Mouse (Mus musculus) heart, embryonic 12.5 days (tissue): ENCODE data around the gene Cfap126. TPM values are rescaled to one million over a fixed set of nuclear protein-coding genes. Genes with fewer than 3 reads are reported as not detected.
A peak's percentile ranks its signal among the peaks of the same experiment; 100 is the strongest.

Experiments used
- ATAC-seq: fragments of 200-750 bp; cut with Nextera tagmentation; 2 replicates; pipeline ENCODE4 v1.8.0; 2017; ENCODE audit warnings: moderate TSS enrichment, moderate library complexity; ENCODE audit not compliant: insufficient number of reproducible peaks, low FRiP score
- H3K27ac ChIP-seq: fragments of 300-500 bp; sonication (generic); 2 replicates; pipeline ENCODE4 v1.5.1; 2016; ENCODE audit warnings: mild to moderate bottlenecking, moderate library complexity; ENCODE audit not compliant: poor library complexity, severe bottlenecking
- H3K27me3 ChIP-seq: fragments of 300-500 bp; sonication (generic); replicated peaks from 2 replicates; pipeline ENCODE4 v1.6.1; 2016; ENCODE audit warnings: mild to moderate bottlenecking, moderate library complexity
- H3K36me3 ChIP-seq: fragments of 300-500 bp; sonication (generic); 2 replicates; pipeline ENCODE4 v1.6.1; 2016; ENCODE audit warnings: mild to moderate bottlenecking, moderate library complexity
- H3K4me1 ChIP-seq: fragments of 300-500 bp; sonication (generic); replicated peaks from 2 replicates; pipeline ENCODE4 v1.6.1; 2016; ENCODE audit warnings: mild to moderate bottlenecking
- H3K4me2 ChIP-seq: fragments of 300-500 bp; sonication (generic); 2 replicates; pipeline ENCODE4 v1.6.1; 2016; ENCODE audit warnings: mild to moderate bottlenecking, moderate library complexity
- H3K4me3 ChIP-seq: fragments of 300-500 bp; sonication (generic); 2 replicates; pipeline ENCODE4 v1.5.1; 2016; ENCODE audit warnings: mild to moderate bottlenecking
- H3K9ac ChIP-seq: fragments of 300-500 bp; sonication (generic); 2 replicates; pipeline ENCODE4 v1.6.1; 2016; ENCODE audit warnings: mild to moderate bottlenecking, moderate library complexity
- H3K9me3 ChIP-seq: fragments of 300-500 bp; sonication (generic); replicated peaks from 2 replicates; pipeline ENCODE4 v1.6.1; 2016; ENCODE audit warnings: mild to moderate bottlenecking, moderate library complexity
- WGBS: fragments of 180-500 bp; shearing (Covaris S2); methylation state at CpG from one replicate; pipeline ENCODE4 v1.1.7; 2016; 5-methylcytosine and 5-hydroxymethylcytosine counted together
- microRNA-seq: library from miRNA; unstranded; fragments of <30 nt; microRNA quantifications from one replicate; pipeline ENCODE4, GENCODE M21; 2017
- polyA plus RNA-seq: library from polyadenylated mRNA; unstranded; fragments of >200 nt; fragmentation: Nextera tagmentation; extraction: Ambion mirVana; gene quantifications from 2 replicates; pipeline ENCODE4 v1.2.1, GENCODE M21; 2016

Cfap126 gene
- polyA plus RNA-seq, 1 experiment from 2014 or later = 3.5 TPM

DNA sequence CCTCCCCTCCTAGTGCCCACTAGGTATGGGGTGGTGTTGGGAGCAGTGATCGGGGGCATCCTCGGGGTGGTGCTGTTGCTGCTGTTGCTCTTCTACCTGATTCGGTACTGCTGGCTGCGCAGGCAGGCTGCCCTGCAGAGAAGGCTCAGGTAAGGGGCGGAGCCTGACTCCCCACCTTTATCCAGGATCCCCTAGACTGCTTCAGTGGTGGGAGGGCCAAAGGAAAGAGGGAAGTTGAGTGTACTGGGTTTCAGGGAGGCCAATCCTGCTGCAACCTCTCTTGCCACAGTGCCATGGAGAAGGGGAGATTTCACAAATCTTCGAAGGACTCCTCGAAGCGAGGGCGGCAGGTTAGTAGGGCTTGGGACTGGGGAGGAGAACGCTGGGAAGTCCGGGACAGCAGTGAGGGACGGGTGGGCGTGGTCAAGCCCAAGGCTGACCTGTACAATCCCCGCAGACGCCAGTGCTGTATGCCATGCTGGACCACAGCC lies 45.8 kb downstream of the Cfap126 start:
- 4% methylated on average over 15 of the region's 15 CpGs for WGBS
- H3K4me2 ChIP-seq = peak overlapping the region; percentile 63
- no peaks in the 10 kb centered on the region for H3K36me3 ChIP-seq
- no peaks in the 10 kb centered on the region for H3K9me3 ChIP-seq
- H3K4me1 ChIP-seq = peaks cover 15% of the 10 kb centered on the region; the same call in 1 of the 2 replicates
- no peak overlapping the region for H3K9ac ChIP-seq
- no peak overlapping the region for H3K27ac ChIP-seq
- H3K4me3 ChIP-seq = peak overlapping the region; percentile 34
- ATAC-seq = 0 out of 2 replicates have a peak, but pooled peaks have one; percentile 35
- H3K27me3 ChIP-seq = peaks cover 51% of the 10 kb centered on the region

DNA sequence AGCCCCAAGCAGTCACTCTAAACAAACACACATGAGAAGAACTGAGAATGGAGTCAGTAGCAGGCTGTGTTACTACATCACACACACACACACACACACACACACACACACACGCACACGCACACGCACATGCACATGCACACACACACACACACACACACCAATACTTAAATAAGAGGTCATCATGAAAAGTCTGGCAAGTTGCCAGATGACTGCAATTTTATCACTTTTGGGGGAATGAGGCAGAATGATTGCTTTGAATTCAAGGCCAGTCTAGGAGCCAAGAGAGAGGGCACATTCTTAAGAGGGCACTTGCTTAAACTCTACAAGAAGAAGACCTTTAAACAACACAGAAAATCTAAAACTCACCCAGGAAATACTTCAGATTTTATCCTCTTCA lies 48.8 kb downstream of the Cfap126 start:
- Histone ChIP-seq H3K4me1 (peaks cover 15% of the 10 kb centered on the region; the same call in 1 of the 2 replicates), H3K27me3 (peaks cover 31% of the 10 kb centered on the region), H3K9me3 (no peaks in the 10 kb centered on the region), H3K4me2 (no peak overlapping the region), H3K9ac (no peak overlapping the region), H3K36me3 (no peaks in the 10 kb centered on the region), H3K27ac (no peak overlapping the region), H3K4me3 (no peak overlapping the region)
- ATAC-seq = no peak
- WGBS = 84% methylated on average over 3 of the region's 3 CpGs

DNA sequence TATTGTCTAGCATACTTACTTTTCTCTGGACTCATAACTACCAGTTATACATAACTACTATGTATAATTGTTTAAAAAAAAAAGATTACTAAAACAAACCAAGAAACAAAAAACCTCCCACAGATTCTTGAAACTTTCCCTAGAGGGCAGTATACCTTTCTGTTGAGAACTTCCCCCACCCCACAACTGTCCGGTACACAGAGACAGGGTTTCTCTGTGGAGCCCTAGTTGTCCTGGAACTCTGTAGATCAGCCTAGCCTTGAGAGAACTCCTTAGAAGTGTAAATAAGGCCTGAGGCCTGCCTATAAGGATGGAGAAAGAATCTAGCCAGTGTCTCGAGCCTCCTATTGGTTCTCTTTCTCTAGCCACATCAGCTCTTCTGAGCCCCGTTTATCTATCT lies 50.5 kb downstream of the Cfap126 start:
- no peak overlapping the region for H3K9ac ChIP-seq
- WGBS = 20% methylated on average over 3 of the region's 3 CpGs

DNA sequence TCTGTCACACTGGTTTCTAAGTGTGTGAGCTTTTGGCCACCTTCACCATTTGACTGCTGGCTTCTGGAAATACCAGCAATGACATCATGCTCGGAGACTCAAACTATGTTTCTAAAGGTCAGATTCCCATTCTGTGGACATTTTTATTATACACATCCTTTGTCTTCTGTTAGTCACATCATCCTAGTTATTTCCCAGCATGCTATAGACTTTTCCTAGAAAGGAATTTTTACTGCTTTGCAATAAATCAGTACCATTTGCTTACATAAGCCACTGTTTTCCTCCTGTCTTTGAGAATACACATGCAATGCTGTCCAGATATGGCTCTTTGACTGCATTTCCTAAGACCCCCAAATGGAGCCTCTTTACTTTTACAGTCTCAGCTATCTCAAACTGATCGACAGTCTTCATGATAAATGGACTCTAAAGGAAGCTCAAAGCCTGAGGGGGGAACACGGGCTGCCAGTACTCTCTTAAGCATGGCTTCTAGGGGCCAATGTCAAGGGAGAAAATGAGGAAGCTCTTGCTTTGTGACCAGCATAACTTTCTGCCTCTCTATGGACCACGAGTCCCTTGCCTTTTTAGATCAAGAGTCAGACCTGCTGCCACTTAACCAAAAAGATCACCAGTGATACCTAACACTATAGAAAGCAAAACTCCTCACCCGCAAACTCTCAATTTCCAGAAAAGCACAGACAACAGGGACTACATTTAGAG lies 52.1 kb downstream of the Cfap126 start:
- WGBS = 56% methylated on average over 5 of the region's 5 CpGs
- H3K9ac ChIP-seq = no peak overlapping the region
- H3K27ac ChIP-seq = no peak overlapping the region
- H3K4me1 ChIP-seq = peaks cover 5% of the 10 kb centered on the region
- no peak for ATAC-seq
- no peaks in the 10 kb centered on the region for H3K9me3 ChIP-seq
- H3K4me2 ChIP-seq = no peak overlapping the region
- H3K36me3 ChIP-seq = no peaks in the 10 kb centered on the region
- peaks cover 4% of the 10 kb centered on the region; the same call in 1 of the 2 replicates for H3K27me3 ChIP-seq
- no peak overlapping the region for H3K4me3 ChIP-seq

More for the DNA sequence above, 50.5 kb downstream of the Cfap126 start:
- Histone ChIP-seq H3K9me3 (no peaks in the 10 kb centered on the region), H3K27me3 (peaks cover 16% of the 10 kb centered on the region), H3K4me2 (no peak overlapping the region; the same call in 1 of the 2 replicates), H3K27ac (no peak overlapping the region), H3K36me3 (no peaks in the 10 kb centered on the region), H3K4me1 (peaks cover 15% of the 10 kb centered on the region; the same call in 1 of the 2 replicates), H3K4me3 (no peak overlapping the region)
- no peak for ATAC-seq

DNA sequence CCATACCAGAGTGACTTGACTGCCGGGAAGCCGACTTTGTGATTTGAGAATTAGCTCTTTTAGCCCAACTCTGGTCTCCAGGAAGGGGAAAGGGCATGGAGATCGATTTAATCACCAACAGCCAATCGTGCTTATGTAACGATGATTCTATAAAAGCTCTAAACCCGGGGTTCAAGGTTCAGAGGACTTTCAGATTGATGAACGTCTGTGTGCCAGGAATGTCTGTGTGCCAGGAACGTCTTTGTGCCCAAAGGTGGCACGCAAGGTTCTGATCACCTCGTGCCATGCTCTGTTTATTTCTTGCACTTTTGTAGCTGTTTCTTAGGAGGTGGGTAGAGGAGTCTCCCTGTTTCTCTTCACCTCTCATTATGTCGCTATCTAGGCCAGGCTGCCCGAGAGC lies 55.2 kb downstream of the Cfap126 start:
- no peaks in the 10 kb centered on the region for H3K27me3 ChIP-seq
- 79% methylated on average over 12 of the region's 12 CpGs for WGBS
- H3K9me3 ChIP-seq = no peaks in the 10 kb centered on the region
- ATAC-seq = no peak
- H3K4me3 ChIP-seq = no peak overlapping the region
- H3K4me2 ChIP-seq = no peak overlapping the region
- H3K27ac ChIP-seq = no peak overlapping the region
- H3K4me1 ChIP-seq = peaks cover 16% of the 10 kb centered on the region
- peaks cover 2% of the 10 kb centered on the region; the same call in 1 of the 2 replicates for H3K36me3 ChIP-seq
- no peak overlapping the region for H3K9ac ChIP-seq

DNA sequence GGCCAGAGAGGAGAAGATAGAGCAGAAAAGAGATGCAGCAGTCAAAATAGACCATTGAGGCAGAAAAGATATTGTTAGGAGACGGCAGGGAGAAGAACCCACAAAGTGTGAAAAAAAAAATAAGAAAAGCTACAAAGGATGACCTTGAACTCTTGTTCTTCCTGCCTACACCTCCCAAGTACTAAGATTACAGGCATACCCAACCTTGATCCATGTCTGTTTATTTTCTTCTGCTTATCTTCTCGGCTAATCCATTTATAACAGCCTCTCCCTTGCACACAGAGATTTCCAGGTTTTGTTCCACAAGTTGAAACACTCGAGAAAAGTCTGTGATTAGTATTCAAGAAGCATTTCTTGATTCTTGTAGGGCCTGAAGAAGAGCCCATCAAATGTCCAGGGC lies 56.2 kb downstream of the Cfap126 start:
- H3K9me3 ChIP-seq = no peaks in the 10 kb centered on the region
- peaks cover 25% of the 10 kb centered on the region for H3K4me1 ChIP-seq
- H3K9ac ChIP-seq = no peak overlapping the region
- no peak overlapping the region for H3K4me2 ChIP-seq
- no peaks in the 10 kb centered on the region for H3K27me3 ChIP-seq
- no peak overlapping the region for H3K4me3 ChIP-seq
- no peak for ATAC-seq
- 40% methylated on average over 3 of the region's 3 CpGs for WGBS
- H3K36me3 ChIP-seq = peaks cover 3% of the 10 kb centered on the region; the same call in 1 of the 2 replicates
- H3K27ac ChIP-seq = no peak overlapping the region

DNA sequence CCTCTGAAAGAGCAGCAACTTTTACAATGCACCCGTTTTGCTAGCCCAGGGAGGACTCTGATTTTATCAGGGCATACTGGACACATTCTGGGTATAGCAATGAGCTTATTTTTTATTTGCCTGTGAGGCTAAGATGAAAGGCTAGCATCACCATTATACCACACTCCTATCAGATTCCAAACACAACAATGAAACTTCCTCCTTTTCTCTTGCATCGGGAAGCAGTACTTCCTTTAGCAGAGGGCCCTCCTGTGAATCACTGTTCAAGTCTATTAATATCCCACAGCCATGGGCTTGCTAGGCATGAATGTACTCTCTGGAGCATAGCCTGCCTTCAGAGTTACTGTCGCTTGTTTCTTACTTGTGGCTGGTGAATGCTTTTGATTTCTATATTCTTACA lies 57.4 kb downstream of the Cfap126 start:
- peak; percentile 55; the same call in 1 of the 2 replicates for ATAC-seq
- H3K9me3 ChIP-seq = no peaks in the 10 kb centered on the region
- H3K27ac ChIP-seq = peak overlapping the region; percentile 77
- H3K9ac ChIP-seq = no peak overlapping the region
- no peaks in the 10 kb centered on the region for H3K27me3 ChIP-seq
- peak overlapping the region; percentile 1; the same call in 1 of the 2 replicates for H3K4me2 ChIP-seq
- H3K4me3 ChIP-seq = no peak overlapping the region
- H3K36me3 ChIP-seq = peaks cover 3% of the 10 kb centered on the region; the same call in 1 of the 2 replicates
- 28% methylated on average over 3 of the region's 3 CpGs for WGBS
- H3K4me1 ChIP-seq = peaks cover 25% of the 10 kb centered on the region

DNA sequence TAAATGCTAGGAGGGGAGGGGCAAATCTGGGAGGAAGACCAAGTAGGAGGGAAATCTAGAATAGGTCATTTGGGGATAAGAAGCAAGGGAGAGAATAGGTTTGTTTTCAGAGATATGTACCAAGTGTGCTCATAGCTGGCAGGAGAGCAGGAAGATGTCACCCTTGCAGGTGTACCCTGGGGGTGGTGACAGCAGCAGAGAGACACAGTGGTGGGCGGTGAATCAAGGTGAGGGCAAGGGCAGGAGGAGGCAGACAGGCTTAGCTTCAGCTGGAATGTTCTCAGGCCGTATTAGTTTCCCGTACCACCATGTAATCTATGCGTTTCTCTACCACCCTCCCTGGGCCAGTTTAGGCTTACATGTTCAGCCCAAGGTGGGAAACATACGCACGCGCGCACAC lies 59.1 kb downstream of the Cfap126 start:
- no peak overlapping the region for H3K4me3 ChIP-seq
- H3K9me3 ChIP-seq = no peaks in the 10 kb centered on the region
- no peak overlapping the region for H3K27ac ChIP-seq
- H3K4me1 ChIP-seq = peaks cover 25% of the 10 kb centered on the region
- no peak overlapping the region for H3K9ac ChIP-seq
- H3K36me3 ChIP-seq = peaks cover 3% of the 10 kb centered on the region; the same call in 1 of the 2 replicates
- H3K4me2 ChIP-seq = no peak overlapping the region
- 88% methylated on average over 8 of the region's 8 CpGs for WGBS
- no peaks in the 10 kb centered on the region for H3K27me3 ChIP-seq
- no peak for ATAC-seq

Small RNA genes within 50 kb of the gene (microRNA-seq; reads per million reads assigned to microRNA genes)
- gene Gm27552 (not detected), gene Gm27844 (not detected), gene Mir6546 (10.4 reads per million, percentile 24 among the genes with 10 or more reads in this experiment)

Other genes with a start within 250 kb of the Cfap126 start
- gene Atf6, start 246.1 kb upstream of the Cfap126 start, polyA plus RNA-seq = 15.0 and 16.7 TPM in 2 replicates
- 0.43 and 0.62 TPM in 2 replicates for gene Gm26620, start 228.9 kb upstream of the Cfap126 start, polyA plus RNA-seq
- gene Dusp12, start 228.4 kb upstream of the Cfap126 start, polyA plus RNA-seq = 28.4 and 28.8 TPM in 2 replicates
- not detected in 2 replicates for gene Fcrlb, start 201.0 kb upstream of the Cfap126 start, polyA plus RNA-seq
- gene Fcrla, start 186.3 kb upstream of the Cfap126 start, polyA plus RNA-seq = 0.26 TPM in 1 of 2 replicates, not detected in the other
- gene Fcgr2b, start 137.4 kb upstream of the Cfap126 start, polyA plus RNA-seq = 0.19 TPM in 1 of 2 replicates, not detected in the other
- gene Fcgr4, start 95.0 kb upstream of the Cfap126 start, polyA plus RNA-seq = 0.14 and 0.24 TPM in 2 replicates
- gene Fcgr3, start 49.0 kb upstream of the Cfap126 start, polyA plus RNA-seq = 3.8 and 4.5 TPM in 2 replicates
- gene Sdhc, start 36.7 kb downstream of the Cfap126 start, polyA plus RNA-seq = 420 and 425 TPM in 2 replicates
- gene Mpz, start 36.8 kb downstream of the Cfap126 start, polyA plus RNA-seq = 0.11 and 0.15 TPM in 2 replicates
- 32.7 and 33.4 TPM in 2 replicates for gene Pcp4l1, start 82.3 kb downstream of the Cfap126 start, polyA plus RNA-seq
- gene Nr1i3, start 100.1 kb downstream of the Cfap126 start, polyA plus RNA-seq = 0.19 and 0.22 TPM in 2 replicates
- 41.8 and 43.3 TPM in 2 replicates for gene Tomm40l, start 108.6 kb downstream of the Cfap126 start, polyA plus RNA-seq
- 10.7 and 46.5 TPM in 2 replicates for gene Apoa2, start 111.1 kb downstream of the Cfap126 start, polyA plus RNA-seq
- 15.3 and 16.4 TPM in 2 replicates for gene Fcer1g, start 120.4 kb downstream of the Cfap126 start, polyA plus RNA-seq
- gene Adamts4, start 136.5 kb downstream of the Cfap126 start, polyA plus RNA-seq = 2.2 and 3.1 TPM in 2 replicates
- gene Ndufs2, start 137.5 kb downstream of the Cfap126 start, polyA plus RNA-seq = 443 and 471 TPM in 2 replicates
- gene B4galt3, start 156.4 kb downstream of the Cfap126 start, polyA plus RNA-seq = 49.5 and 56.1 TPM in 2 replicates
- gene Ppox, start 167.3 kb downstream of the Cfap126 start, polyA plus RNA-seq = 51.7 and 55.4 TPM in 2 replicates
- gene Usp21, start 174.1 kb downstream of the Cfap126 start, polyA plus RNA-seq = 55.1 and 55.7 TPM in 2 replicates
- gene Ufc1, start 181.1 kb downstream of the Cfap126 start, polyA plus RNA-seq = 84.1 and 86.2 TPM in 2 replicates
- gene Dedd, start 215.2 kb downstream of the Cfap126 start, polyA plus RNA-seq = 38.6 and 43.3 TPM in 2 replicates
- gene Nit1, start 231.7 kb downstream of the Cfap126 start, polyA plus RNA-seq = 31.9 and 33.9 TPM in 2 replicates
- gene Pfdn2, start 231.8 kb downstream of the Cfap126 start, polyA plus RNA-seq = 96.8 and 111 TPM in 2 replicates
- gene Klhdc9, start 246.9 kb downstream of the Cfap126 start, polyA plus RNA-seq = 0.46 and 0.74 TPM in 2 replicates